Mouse (Mus musculus) cerebellum, adult 2 months (tissue): ENCODE results near the gene Pcyt2. TPM values are rescaled to one million over a fixed set of nuclear protein-coding genes. Genes with fewer than 3 reads are reported as not detected.
A peak's percentile ranks its signal among the peaks of the same experiment; 100 is the strongest.

Experiments used
- DNase-seq, 2 experiments: peaks; one replicate each; pipeline ENCODE4 v3.0.0; 2021
- H3K27ac ChIP-seq: fragments of 200-500 bp; 2 replicates; pipeline ENCODE4 v1.5.1; 2012; ENCODE audit warnings: low read length, control low read depth, inconsistent platforms; ENCODE audit not compliant: insufficient read depth
- H3K27me3 ChIP-seq: fragments of 200-500 bp; 2 replicates; pipeline ENCODE4 v1.6.1; 2012; ENCODE audit warnings: inconsistent platforms, mild to moderate bottlenecking, low read length, moderate library complexity; ENCODE audit not compliant: control insufficient read depth, insufficient read depth
- H3K4me1 ChIP-seq: fragments of 200-500 bp; 2 replicates; pipeline ENCODE4 v1.6.1; 2011; ENCODE audit warnings: low read length; ENCODE audit not compliant: control insufficient read depth, insufficient read depth
- H3K4me3 ChIP-seq: fragments of 200-500 bp; replicated peaks from 2 replicates; pipeline ENCODE3; 2011; ENCODE audit warnings: mild to moderate bottlenecking, low read depth, low read length, control low read depth; ENCODE audit not compliant: insufficient read depth
- CTCF ChIP-seq: fragments of 200-500 bp; IDR thresholded peaks from 2 replicates; pipeline ENCODE4 v1.5.1; 2011; ENCODE audit warnings: low read depth, mild to moderate bottlenecking, control low read depth, low read length, moderate library complexity, borderline replicate concordance; ENCODE audit not compliant: insufficient read depth
- POLR2A ChIP-seq: fragments of 200-500 bp; IDR thresholded peaks from 2 replicates; pipeline ENCODE4 v1.6.1; 2011; ENCODE audit warnings: low read length, control low read depth, borderline replicate concordance; ENCODE audit not compliant: insufficient read depth
- WGBS: fragments of 180-500 bp; shearing (Covaris S2); methylation state at CpG from one replicate; pipeline ENCODE4 v1.1.7; 2018; 5-methylcytosine and 5-hydroxymethylcytosine counted together
- polyA plus RNA-seq: library from polyadenylated mRNA; depleted of rRNA; stranded (reverse); fragments of >200 nt; gene quantifications from 2 replicates; pipeline ENCODE4 v1.2.3, GENCODE M21; 2012; rRNA removed

Gene Pcyt2
- polyA plus RNA-seq, 1 experiment, result 403 TPM

GRCm38 (mm10) chr11:120571754-120572416 is 45.9 kb downstream of the Pcyt2 start:
- no peaks in the 10 kb centered on the region for H3K4me1 ChIP-seq
- 8% methylated on average over 11 of the region's 11 CpGs for WGBS
- no peaks in the 10 kb centered on the region for H3K27me3 ChIP-seq
- peak overlapping the region; percentile 63; the same call in 1 of the 2 replicates for H3K27ac ChIP-seq
- no peak for DNase-seq
- TF ChIP-seq POLR2A (no peak), CTCF (no peak)
- H3K4me3 ChIP-seq, result peak overlapping the region; percentile 92

- Histone ChIP-seq H3K4me3 (no peak overlapping the region), H3K4me1 (no peaks in the 10 kb centered on the region), H3K27ac (no peak overlapping the region), H3K27me3 (no peaks in the 10 kb centered on the region)
- 86% methylated on average over 3 of the region's 3 CpGs for WGBS
- DNase-seq, result no peak
- TF ChIP-seq POLR2A (no peak), CTCF (no peak)
Observed at GRCm38 (mm10) chr11:120571122-120571521, 46.6 kb downstream of the Pcyt2 start.

- Histone ChIP-seq H3K4me1 (no peaks in the 10 kb centered on the region), H3K27me3 (no peaks in the 10 kb centered on the region), H3K27ac (no peak overlapping the region), H3K4me3 (no peak overlapping the region)
- TF ChIP-seq CTCF (no peak), POLR2A (no peak)
- no peak for DNase-seq
- 89% methylated on average over 6 of the region's 6 CpGs for WGBS
Observed at GRCm38 (mm10) chr11:120568324-120568723, 49.4 kb downstream of the Pcyt2 start.

GRCm38 (mm10) chr11:120565114-120565513 is 52.6 kb downstream of the Pcyt2 start:
- no peaks in the 10 kb centered on the region for H3K27me3 ChIP-seq
- TF ChIP-seq CTCF (no peak), POLR2A (no peak)
- no peak overlapping the region for H3K27ac ChIP-seq
- 77% methylated on average over 9 of the region's 9 CpGs for WGBS
- no peak for DNase-seq
- H3K4me3 ChIP-seq, result no peak overlapping the region
- no peaks in the 10 kb centered on the region for H3K4me1 ChIP-seq

- Histone ChIP-seq H3K4me3 (no peak overlapping the region), H3K27me3 (no peaks in the 10 kb centered on the region), H3K4me1 (no peaks in the 10 kb centered on the region), H3K27ac (no peak overlapping the region)
- WGBS, result 94% methylated on average over 13 of the region's 13 CpGs
- no peak for TF ChIP-seq POLR2A
- DNase-seq, result no peak
Observed at GRCm38 (mm10) chr11:120562949-120563348, 54.8 kb downstream of the Pcyt2 start.

GRCm38 (mm10) chr11:120560952-120561728 is 56.6 kb downstream of the Pcyt2 start:
- 91% methylated on average over 13 of the region's 13 CpGs for WGBS
- DNase-seq, result no peak

More at GRCm38 (mm10) chr11:120560952-120561728, 56.6 kb downstream of the Pcyt2 start:
- no peak for TF ChIP-seq CTCF
- TF ChIP-seq POLR2A, result no peak
- Histone ChIP-seq H3K27me3 (no peaks in the 10 kb centered on the region), H3K4me3 (no peak overlapping the region), H3K27ac (no peak overlapping the region), H3K4me1 (no peaks in the 10 kb centered on the region)

Other genes starting within 250 kb of the Pcyt2 start
- 34.4 and 34.8 TPM in 2 replicates for gene Faap100, start 239.2 kb downstream of the Pcyt2 start, polyA plus RNA-seq
- gene Nploc4, start 180.2 kb downstream of the Pcyt2 start, polyA plus RNA-seq, result 54.2 and 56.3 TPM in 2 replicates
- 0.05 and 0.06 TPM in 2 replicates for gene Tspan10, start 175.3 kb downstream of the Pcyt2 start, polyA plus RNA-seq
- gene Pde6g, start 164.4 kb downstream of the Pcyt2 start, polyA plus RNA-seq, result 1.5 and 1.6 TPM in 2 replicates
- gene Oxld1, start 159.9 kb downstream of the Pcyt2 start, polyA plus RNA-seq, result 15.5 and 20.0 TPM in 2 replicates
- 27.3 and 28.3 TPM in 2 replicates for gene Ccdc137, start 159.8 kb downstream of the Pcyt2 start, polyA plus RNA-seq
- gene Arl16, start 150.3 kb downstream of the Pcyt2 start, polyA plus RNA-seq, result 42.7 and 56.5 TPM in 2 replicates
- gene Mrpl12, start 133.3 kb downstream of the Pcyt2 start, polyA plus RNA-seq, result 108 and 119 TPM in 2 replicates
- gene Slc25a10, start 126.1 kb downstream of the Pcyt2 start, polyA plus RNA-seq, result 38.9 and 39.3 TPM in 2 replicates
- 1.8 and 2.1 TPM in 2 replicates for gene Gcgr, start 87.2 kb downstream of the Pcyt2 start, polyA plus RNA-seq
- gene Mcrip1, start 68.2 kb downstream of the Pcyt2 start, polyA plus RNA-seq, result 159 and 168 TPM in 2 replicates
- not detected in 2 replicates for gene Ppp1r27, start 66.8 kb downstream of the Pcyt2 start, polyA plus RNA-seq
- 98.4 and 105 TPM in 2 replicates for gene P4hb, start 44.7 kb downstream of the Pcyt2 start, polyA plus RNA-seq
- 288 and 305 TPM in 2 replicates for gene Arhgdia, start 36.3 kb downstream of the Pcyt2 start, polyA plus RNA-seq
- 42.6 and 51.8 TPM in 2 replicates for gene Alyref, start 19.6 kb downstream of the Pcyt2 start, polyA plus RNA-seq
- gene Anapc11, start 19.5 kb downstream of the Pcyt2 start, polyA plus RNA-seq, result 168 and 178 TPM in 2 replicates
- 4.7 and 5.6 TPM in 2 replicates for gene Npb, start 9.5 kb downstream of the Pcyt2 start, polyA plus RNA-seq
- 76.9 and 80.5 TPM in 2 replicates for gene Sirt7, start 7.3 kb upstream of the Pcyt2 start, polyA plus RNA-seq
- 60.5 and 65.3 TPM in 2 replicates for gene Mafg, start 15.7 kb upstream of the Pcyt2 start, polyA plus RNA-seq
- 2.1 and 2.3 TPM in 2 replicates for gene Pycr1, start 25.8 kb upstream of the Pcyt2 start, polyA plus RNA-seq
- gene Myadml2, start 30.2 kb upstream of the Pcyt2 start, polyA plus RNA-seq, result 3.3 and 4.5 TPM in 2 replicates
- gene Notum, start 43.2 kb upstream of the Pcyt2 start, polyA plus RNA-seq, result 5.9 TPM in 2 replicates
- gene Aspscr1, start 55.0 kb upstream of the Pcyt2 start, polyA plus RNA-seq, result 56.1 and 59.4 TPM in 2 replicates
- 40.1 and 43.0 TPM in 2 replicates for gene Cenpx, start 95.8 kb upstream of the Pcyt2 start, polyA plus RNA-seq
- gene Lrrc45, start 96.0 kb upstream of the Pcyt2 start, polyA plus RNA-seq, result 86.6 and 96.0 TPM in 2 replicates
- gene Rac3, start 103.5 kb upstream of the Pcyt2 start, polyA plus RNA-seq, result 66.1 and 67.0 TPM in 2 replicates
- 36.4 and 36.5 TPM in 2 replicates for gene Dcxr, start 109.3 kb upstream of the Pcyt2 start, polyA plus RNA-seq
- 1.9 and 3.1 TPM in 2 replicates for gene Cbr2, start 114.2 kb upstream of the Pcyt2 start, polyA plus RNA-seq
- 2.5 and 3.1 TPM in 2 replicates for gene Hmga1b, start 144.9 kb upstream of the Pcyt2 start, polyA plus RNA-seq
- gene Rfng, start 166.3 kb upstream of the Pcyt2 start, polyA plus RNA-seq, result 106 and 113 TPM in 2 replicates
- gene Gps1, start 166.3 kb upstream of the Pcyt2 start, polyA plus RNA-seq, result 238 and 248 TPM in 2 replicates
- gene Dus1l, start 178.5 kb upstream of the Pcyt2 start, polyA plus RNA-seq, result 47.4 and 52.3 TPM in 2 replicates
- 246 and 274 TPM in 2 replicates for gene Fasn, start 206.6 kb upstream of the Pcyt2 start, polyA plus RNA-seq